Mouse (Mus musculus) liver, embryonic 14.5 days (tissue): ENCODE data around the gene Wdr17. TPM values are rescaled to one million over a fixed set of nuclear protein-coding genes. Genes with fewer than 3 reads are reported as not detected.
A peak's percentile ranks its signal among the peaks of the same experiment; 100 is the strongest.

Experiments
- ATAC-seq: fragments of 200-750 bp; cut with Nextera tagmentation; 2 replicates; pipeline ENCODE4 v1.8.0; 2017; ENCODE audit warnings: moderate number of reproducible peaks, mild to moderate bottlenecking, moderate library complexity; ENCODE audit not compliant: insufficient read depth
- DNase-seq, 3 experiments: peaks; one replicate each; pipeline ENCODE4 v3.0.0-alpha.2; 2012 to 2013; ENCODE audit warnings: low read depth in 3 of 3, low spot score in 3 of 3
- H3K27ac ChIP-seq: fragments of 300-500 bp; sonication (generic); 2 replicates; pipeline ENCODE4 v1.5.1; 2014; ENCODE audit warnings: moderate library complexity, mild to moderate bottlenecking, control low read depth, inconsistent platforms
- H3K27me3 ChIP-seq: fragments of 300-500 bp; sonication (generic); 2 replicates; pipeline ENCODE4 v1.6.1; 2014; ENCODE audit warnings: mild to moderate bottlenecking, low read length, moderate library complexity; ENCODE audit not compliant: control insufficient read depth, insufficient read depth
- H3K36me3 ChIP-seq: fragments of 300-500 bp; sonication (generic); replicated peaks from 2 replicates; pipeline ENCODE4 v1.6.1; 2014; ENCODE audit warnings: low read depth; ENCODE audit not compliant: control insufficient read depth, insufficient read depth
- H3K4me1 ChIP-seq, 2 experiments: fragments of 200-500 bp in 1 of 2; fragments of 300-500 bp in 1 of 2; sonication (generic) in 1 of 2; replicated peaks; 2 replicates each; pipeline ENCODE4 v1.6.1; 2012 to 2014; ENCODE audit warnings: antibody characterized with exemption in 1 of 2, inconsistent platforms in 1 of 2, low read length in 1 of 2; ENCODE audit not compliant: control insufficient read depth in 2 of 2, insufficient read depth in 2 of 2
- H3K4me2 ChIP-seq: fragments of 300-500 bp; sonication (generic); 2 replicates; pipeline ENCODE4 v1.6.1; 2014; ENCODE audit warnings: low read depth, mild to moderate bottlenecking, control low read depth, moderate library complexity
- H3K4me3 ChIP-seq, 2 experiments: fragments of 200-500 bp in 1 of 2; fragments of 300-500 bp in 1 of 2; sonication (generic) in 1 of 2; 2 replicates each; pipeline ENCODE4 v1.5.1; 2012 to 2014; ENCODE audit warnings: low read depth in 2 of 2, low read length in 2 of 2, mild to moderate bottlenecking in 2 of 2, control low read depth in 1 of 2, inconsistent platforms in 1 of 2, moderate library complexity in 1 of 2; ENCODE audit not compliant: insufficient read depth in 1 of 2
- H3K9ac ChIP-seq: fragments of 300-500 bp; sonication (generic); replicated peaks from 2 replicates; pipeline ENCODE4 v1.6.1; 2014; ENCODE audit warnings: mild to moderate bottlenecking, control low read depth, moderate library complexity
- H3K9me3 ChIP-seq: fragments of 300-500 bp; sonication (generic); 2 replicates; pipeline ENCODE4 v1.6.1; 2016; ENCODE audit warnings: low read length, mixed read lengths; ENCODE audit not compliant: control insufficient read depth
- CTCF ChIP-seq: IDR thresholded peaks from 2 replicates; pipeline ENCODE4 v1.5.1; 2016; ENCODE audit warnings: antibody characterized with exemption, low read depth, control low read depth
- EP300 ChIP-seq: IDR thresholded peaks from 2 replicates; pipeline ENCODE4 v1.6.1; 2016; ENCODE audit warnings: antibody characterized with exemption, low read depth
- WGBS: fragments of 180-500 bp; shearing (Covaris S2); extraction: QIAGEN DNeasy Blood & Tissue Kit; methylation state at CpG from one replicate; pipeline ENCODE4 v1.1.7; 2014; ENCODE audit not compliant: insufficient replicate concordance; 5-methylcytosine and 5-hydroxymethylcytosine counted together
- polyA plus RNA-seq, 2 experiments: library from polyadenylated mRNA; depleted of rRNA in 1 of 2; stranded (reverse) in 1 of 2; unstranded in 1 of 2; fragments of >200 nt; fragmentation: Nextera tagmentation in 1 of 2; extraction: Ambion mirVana in 1 of 2; gene quantifications; 2 replicates each; pipeline versions ENCODE4 v1.2.1 to v1.2.3; 2012 to 2014

Wdr17 gene
- polyA plus RNA-seq, 2 experiments, result 0.01 to 0.09 TPM

- WGBS, result 47% methylated on average over 2 of the region's 2 CpGs
- H3K27ac ChIP-seq, result no peak overlapping the region
- DNase-seq, result no peak
- TF ChIP-seq CTCF (no peak), EP300 (no peak)
- no peaks in the 10 kb centered on the region for H3K4me1 ChIP-seq
- H3K27me3 ChIP-seq, result no peaks in the 10 kb centered on the region
- no peaks in the 10 kb centered on the region for H3K36me3 ChIP-seq
- no peak for ATAC-seq
- H3K9me3 ChIP-seq, result no peaks in the 10 kb centered on the region
- H3K4me3 ChIP-seq, result no peak overlapping the region
- no peak overlapping the region for H3K4me2 ChIP-seq
- no peak overlapping the region for H3K9ac ChIP-seq
Observed at GRCm38 (mm10) chr8:54791858-54792698, 94.9 kb downstream of the Wdr17 start.

GRCm38 (mm10) chr8:54780134-54780942 is 106.6 kb downstream of the Wdr17 start:
- no peak overlapping the region for H3K9ac ChIP-seq
- 11% methylated on average over 16 of the region's 16 CpGs for WGBS
- H3K4me1 ChIP-seq, result 0 out of 4 replicates have a peak, but pooled peaks cover 0 to 2% of the 10 kb centered on the region in 2 experiments
- no peaks in the 10 kb centered on the region for H3K27me3 ChIP-seq
- peak overlapping the region; percentile 43 for H3K4me2 ChIP-seq
- H3K4me3 ChIP-seq, result peak overlapping the region; percentile 11 to 49
- no peak overlapping the region for H3K27ac ChIP-seq
- no peaks in the 10 kb centered on the region for H3K36me3 ChIP-seq
- no peak for TF ChIP-seq CTCF
- no peak for TF ChIP-seq EP300
- DNase-seq (peak in 1 of 3 experiments; percentile 1), ATAC-seq (no peak)
- no peaks in the 10 kb centered on the region for H3K9me3 ChIP-seq

GRCm38 (mm10) chr8:54779317-54780133 is 107.5 kb downstream of the Wdr17 start:
- 0 out of 4 replicates have a peak, but pooled peaks cover 0 to 2% of the 10 kb centered on the region in 2 experiments for H3K4me1 ChIP-seq
- no peak overlapping the region for H3K9ac ChIP-seq
- H3K4me2 ChIP-seq, result peak overlapping the region; percentile 43
- TF ChIP-seq EP300 (no peak), CTCF (no peak)
- no peak for ATAC-seq
- H3K9me3 ChIP-seq, result no peaks in the 10 kb centered on the region
- no peaks in the 10 kb centered on the region for H3K36me3 ChIP-seq
- H3K4me3 ChIP-seq, result peak overlapping the region; percentile 11 to 49
- 1% methylated on average over 23 of the region's 23 CpGs for WGBS
- DNase-seq, result no peak
- no peaks in the 10 kb centered on the region for H3K27me3 ChIP-seq
- no peak overlapping the region for H3K27ac ChIP-seq

GRCm38 (mm10) chr8:54777012-54777411 is 110.0 kb downstream of the Wdr17 start:
- ATAC-seq (no peak), DNase-seq (no peak)
- Histone ChIP-seq H3K27me3 (no peaks in the 10 kb centered on the region), H3K4me2 (no peak overlapping the region), H3K36me3 (no peaks in the 10 kb centered on the region), H3K4me3 (no peak overlapping the region), H3K9ac (no peak overlapping the region), H3K27ac (no peak overlapping the region), H3K4me1 (0 out of 4 replicates have a peak, but pooled peaks cover 0 to 2% of the 10 kb centered on the region in 2 experiments), H3K9me3 (no peaks in the 10 kb centered on the region)
- no peak for TF ChIP-seq CTCF
- no peak for TF ChIP-seq EP300
